ENCODE assay signal across 11 mouse cellular contexts in genomic region chr15:97822545-97823228, GRCm38 (mm10). TPM values are rescaled to one million over a fixed set of nuclear protein-coding genes. Genes with fewer than 3 reads are reported as not detected.
A peak's percentile ranks its signal among the peaks of the same experiment; 100 is the strongest.
DNase-seq lines count a peak whose midpoint lies in the region; ATAC-seq and TF ChIP-seq lines count a peak whose summit lies in the region.
"Had no signal": no experiment of that assay in that cellular context is flagged by ENCODE, and none has a peak within 500 bp of the region (broad histone marks: within the 10 kb centered on the region; RNA-seq: fewer than 3 reads in every experiment).

No protein-coding gene starts in this region.

- no peaks in the 10 kb centered on the region for H3K27me3 ChIP-seq in liver, postnatal 0 days (ENCODE audit: insufficient read depth, low read length)

- H3K9me3 ChIP-seq in liver, postnatal 0 days (ENCODE audit: low read length) = no peaks in the 10 kb centered on the region

- no peak for TF ChIP-seq CTCF in liver, postnatal 0 days (IDR thresholded peaks at IDR 0.05; ENCODE audit: low read depth)
- TF ChIP-seq CTCF in olfactory bulb, adult 2 months (IDR thresholded peaks at IDR 0.05; ENCODE audit: insufficient read depth, low read depth, low read length) = no peak

- H3K4me1 ChIP-seq in liver, postnatal 0 days (ENCODE audit: insufficient read depth) = peaks cover 32% of the 10 kb centered on the region
- peaks cover 63% of the 10 kb centered on the region for H3K4me1 ChIP-seq in olfactory bulb, adult 2 months (ENCODE audit: control insufficient read depth, insufficient read depth, low read length)

- H3K27ac ChIP-seq in liver, postnatal 0 days (ENCODE audit: low read depth) = peak overlapping the region; percentile 62
- peak overlapping the region; percentile 40; the same call in 1 of the 2 replicates for H3K27ac ChIP-seq in olfactory bulb, adult 2 months (ENCODE audit: insufficient read depth, low read depth, low read length)

- no peaks in the 10 kb centered on the region for H3K36me3 ChIP-seq in liver, postnatal 0 days (replicated peaks; ENCODE audit: insufficient read depth, low read length)

- no peak overlapping the region for H3K4me2 ChIP-seq in liver, postnatal 0 days (ENCODE audit: low read depth, low read length)

- no peak overlapping the region for H3K4me3 ChIP-seq in liver, postnatal 0 days (ENCODE audit: low read depth, low read length)
- H3K4me3 ChIP-seq in olfactory bulb, adult 2 months (ENCODE audit: insufficient read depth, low read depth, low read length) = no peak overlapping the region

- no peak for TF ChIP-seq EP300 in liver, postnatal 0 days (IDR thresholded peaks at IDR 0.05; ENCODE audit: low read depth)

- DNase-seq in heart, adult 11 months = peak; percentile 95
- DNase-seq in heart, postnatal 36 days = no peak
- no peak for DNase-seq in liver, postnatal 0 days
- no peak for DNase-seq in liver
- peak; percentile 59 for DNase-seq in induced T-regulatory cell, adult 2 months (ENCODE audit: low read depth)
- DNase-seq in thymus, postnatal 10 days (ENCODE audit: low spot score in 2 of 2) = no peak
- no peak for DNase-seq in cerebellum, postnatal 36 days
- DNase-seq: adrenal gland, postnatal 25 days; embryo, embryonic 11 days; left cerebral cortex, postnatal 4 days had no signal

- no peak overlapping the region for H3K9ac ChIP-seq in liver, postnatal 0 days (replicated peaks)

- TF ChIP-seq POLR2A in olfactory bulb, adult 2 months (IDR thresholded peaks at IDR 0.05; ENCODE audit: insufficient read depth, low read depth, low read length) = no peak

- no peak for ATAC-seq in liver, postnatal 0 days

- intact Hi-C loops in heart, postnatal 36 days (cut with DNase I) = no loop called here

- 40% methylated on average over 10 of the region's 12 CpGs for WGBS in liver, postnatal 0 days (ENCODE audit: insufficient replicate concordance)
- WGBS in olfactory bulb, adult 2 months = 48% methylated on average over 12 of the region's 12 CpGs

RNA-seq across cellular contexts. Expression of gene Hdac7, which starts 21.6 kb away (rescaled TPM):
- total RNA-seq in heart, postnatal 36 days (2021) = 10 to 100 TPM; 26.9 to 37.1 TPM
- 5.3 TPM in 2 replicates for polyA plus RNA-seq in liver, postnatal 0 days (2015; fragmentation: Nextera tagmentation; extraction: Ambion mirVana)
- 147 TPM in 1 of 2 replicates, not detected in the other for polyA plus RNA-seq in olfactory bulb, adult 2 months (2012; ENCODE audit: insufficient read depth, insufficient read length, low replicate concordance, missing spikeins)

RNA-seq across cellular contexts. Expression of gene Slc48a1, which starts 44.4 kb away (rescaled TPM):
- 10 to 100 TPM; 73.3 to 84.1 TPM for total RNA-seq in heart, postnatal 36 days (2021)
- 59.0 and 61.1 TPM in 2 replicates for polyA plus RNA-seq in liver, postnatal 0 days (2015; fragmentation: Nextera tagmentation; extraction: Ambion mirVana)
- polyA plus RNA-seq in olfactory bulb, adult 2 months (2012; ENCODE audit: insufficient read depth, insufficient read length, low replicate concordance, missing spikeins) = not detected in 2 replicates

RNA-seq across cellular contexts. Expression of gene Rapgef3, which starts 54.9 kb away (rescaled TPM):
- 10 to 100 TPM; 25.4 to 27.4 TPM for total RNA-seq in heart, postnatal 36 days (2021)
- polyA plus RNA-seq in liver, postnatal 0 days (2015; fragmentation: Nextera tagmentation; extraction: Ambion mirVana) = 1.5 and 1.9 TPM in 2 replicates
- not detected in 2 replicates for polyA plus RNA-seq in olfactory bulb, adult 2 months (2012; ENCODE audit: insufficient read depth, insufficient read length, low replicate concordance, missing spikeins)

Comparison
In these comparisons a context has a peak if more than half of its experiments do, and no peak if none do; other contexts are left out.
1. DNase-seq: peak in heart, adult 11 months (single experiment) and induced T-regulatory cell, adult 2 months (single experiment); none in heart, postnatal 36 days (0 of 2), liver, postnatal 0 days (single experiment), liver (single experiment), thymus, postnatal 10 days (0 of 2) and cerebellum, postnatal 36 days (0 of 2).
2. RNA of gene Hdac7, which starts 21.6 kb away (polyA plus RNA-seq): 147 TPM in olfactory bulb, adult 2 months; 5.3 TPM in liver, postnatal 0 days; every median in the first group is over 10 times any median in the second.